Mouse (Mus musculus) MEL (cell line): ENCODE data around the gene Nsl1. TPM values are rescaled to one million over a fixed set of nuclear protein-coding genes. Genes with fewer than 3 reads are reported as not detected.

Experiments used
- DNase-seq: peaks from one replicate; pipeline ENCODE4 v3.0.0; 2011; ENCODE audit warnings: low read depth, low spot score
- H3K27ac ChIP-seq: 2 replicates; pipeline ENCODE4 v1.5.1; 2012; ENCODE audit warnings: low read depth, mild to moderate bottlenecking, control low read depth, low read length, moderate library complexity; ENCODE audit not compliant: control insufficient read depth
- H3K27me3 ChIP-seq, 2 experiments: fragments of 150-350 bp in 1 of 2; sonication (generic) in 1 of 2; 2 replicates each; pipeline ENCODE4 v1.6.1; 2012; ENCODE audit warnings: low read length in 2 of 2, mild to moderate bottlenecking in 2 of 2, improper control_type of control experiment in 1 of 2, moderate library complexity in 1 of 2; ENCODE audit not compliant: insufficient read depth in 2 of 2, control insufficient read depth in 1 of 2
- H3K36me3 ChIP-seq, 2 experiments: 2 replicates each; pipeline ENCODE4 v1.6.1; 2012 to 2014; ENCODE audit warnings: low read length in 2 of 2, improper control_type of control experiment in 1 of 2, inconsistent platforms in 1 of 2, mild to moderate bottlenecking in 1 of 2; ENCODE audit not compliant: insufficient read depth in 2 of 2, control insufficient read depth in 1 of 2
- H3K4me1 ChIP-seq, 2 experiments: fragments of 150-350 bp in 1 of 2; sonication (generic) in 1 of 2; 2 replicates each; pipeline ENCODE4 v1.6.1; 2012; ENCODE audit warnings: low read length in 2 of 2, improper control_type of control experiment in 1 of 2, mild to moderate bottlenecking in 1 of 2; ENCODE audit not compliant: insufficient read depth in 2 of 2, control insufficient read depth in 1 of 2
- H3K4me3 ChIP-seq, 2 experiments: fragments of 150-350 bp in 1 of 2; sonication (generic) in 1 of 2; 2 replicates each; pipeline ENCODE4 v1.5.1; 2012; ENCODE audit warnings: low read depth in 2 of 2, low read length in 2 of 2, mild to moderate bottlenecking in 2 of 2, moderate library complexity in 2 of 2, control low read depth in 1 of 2, improper control_type of control experiment in 1 of 2; ENCODE audit not compliant: control insufficient read depth in 1 of 2, insufficient read depth in 1 of 2
- H3K79me2 ChIP-seq: 2 replicates; pipeline ENCODE4 v1.6.1; 2012; ENCODE audit warnings: mild to moderate bottlenecking, low read length, moderate library complexity; ENCODE audit not compliant: control insufficient read depth, poor library complexity, insufficient read depth
- H3K9ac ChIP-seq: 2 replicates; pipeline ENCODE4 v1.6.1; 2012; ENCODE audit warnings: low read depth, mild to moderate bottlenecking, control low read depth, low read length, moderate library complexity; ENCODE audit not compliant: control insufficient read depth, poor library complexity, severe bottlenecking
- H3K9me3 ChIP-seq: fragments of 150-350 bp; sonication (generic); replicated peaks from 2 replicates; pipeline ENCODE4 v1.6.1; 2012; ENCODE audit warnings: mild to moderate bottlenecking, low read length, improper control_type of control experiment, moderate library complexity; ENCODE audit not compliant: insufficient read depth
- BHLHE40 ChIP-seq: IDR thresholded peaks from 2 replicates; pipeline ENCODE4 v1.6.1; 2012; ENCODE audit warnings: low read depth, mild to moderate bottlenecking, inconsistent platforms, low read length, improper control_type of control experiment, borderline replicate concordance
- CHD1 ChIP-seq: IDR thresholded peaks from 2 replicates; pipeline ENCODE4 v1.6.1; 2012; ENCODE audit warnings: low read depth, mild to moderate bottlenecking, inconsistent platforms, low read length, improper control_type of control experiment
- CHD2 ChIP-seq: IDR thresholded peaks from 2 replicates; pipeline ENCODE4 v1.6.1; 2011; ENCODE audit warnings: low read length, improper control_type of control experiment
- CTCF ChIP-seq, 3 experiments: IDR thresholded peaks in 2 of 3; conservative IDR thresholded peaks in 1 of 3; 2 replicates each; pipeline ENCODE4 v1.5.1; 2011 to 2012; ENCODE audit warnings: low read length in 3 of 3, low read depth in 2 of 3, mild to moderate bottlenecking in 2 of 3, improper control_type of control experiment in 1 of 3, inconsistent platforms in 1 of 3, mixed read lengths in 1 of 3, moderate library complexity in 1 of 3; ENCODE audit not compliant: control insufficient read depth in 1 of 3, insufficient read depth in 1 of 3, poor library complexity in 1 of 3, severe bottlenecking in 1 of 3
- E2F4 ChIP-seq: IDR thresholded peaks from 2 replicates; pipeline ENCODE4 v1.6.1; 2011; ENCODE audit warnings: low read depth, low read length, improper control_type of control experiment, borderline replicate concordance
- ELF1 ChIP-seq: IDR thresholded peaks from 2 replicates; pipeline ENCODE4 v1.6.1; 2014; ENCODE audit warnings: low read depth, mild to moderate bottlenecking, inconsistent platforms, low read length, improper control_type of control experiment, moderate library complexity
- EP300 ChIP-seq, 2 experiments: IDR thresholded peaks; 2 replicates each; pipeline ENCODE4 v1.6.1; 2011; ENCODE audit warnings: improper control_type of control experiment in 2 of 2, low read length in 2 of 2, low read depth in 1 of 2, mild to moderate bottlenecking in 1 of 2
- ETS1 ChIP-seq: IDR thresholded peaks from 2 replicates; pipeline ENCODE4 v1.6.1; 2012; ENCODE audit warnings: low read depth, mild to moderate bottlenecking, inconsistent platforms, low read length, improper control_type of control experiment, moderate library complexity
- GABPA ChIP-seq: IDR thresholded peaks from 2 replicates; pipeline ENCODE4 v1.6.1; 2012; ENCODE audit warnings: low read depth, mild to moderate bottlenecking, inconsistent platforms, low read length, improper control_type of control experiment, moderate library complexity
- GATA1 ChIP-seq: IDR thresholded peaks from 2 replicates; pipeline ENCODE4 v1.6.1; 2011; ENCODE audit warnings: low read depth, low read length, improper control_type of control experiment
- HCFC1 ChIP-seq: IDR thresholded peaks from 2 replicates; pipeline ENCODE4 v1.6.1; 2012; ENCODE audit warnings: low read depth, mild to moderate bottlenecking, inconsistent platforms, low read length, improper control_type of control experiment, moderate library complexity
- JUND ChIP-seq: IDR thresholded peaks from 2 replicates; pipeline ENCODE4 v1.6.1; 2011; ENCODE audit warnings: low read depth, mild to moderate bottlenecking, improper control_type of control experiment, low read length
- KAT2A ChIP-seq: conservative IDR thresholded peaks from 2 replicates; pipeline ENCODE4 v1.6.1; 2012; ENCODE audit warnings: low read depth, low read length, improper control_type of control experiment, inconsistent platforms
- MAFK ChIP-seq: IDR thresholded peaks from 2 replicates; pipeline ENCODE4 v1.6.1; 2011; ENCODE audit warnings: low read depth, mild to moderate bottlenecking, low read length, improper control_type of control experiment, borderline replicate concordance
- MAX ChIP-seq: IDR thresholded peaks from 2 replicates; pipeline ENCODE4 v1.6.1; 2011; ENCODE audit warnings: low read length, improper control_type of control experiment
- MAZ ChIP-seq: IDR thresholded peaks from 2 replicates; pipeline ENCODE4 v1.6.1; 2012; ENCODE audit warnings: low read depth, mild to moderate bottlenecking, inconsistent platforms, low read length, improper control_type of control experiment
- MEF2A ChIP-seq: IDR thresholded peaks from 2 replicates; pipeline ENCODE4 v1.6.1; 2014; ENCODE audit warnings: low read depth, mild to moderate bottlenecking, inconsistent platforms, low read length, improper control_type of control experiment; ENCODE audit not compliant: poor library complexity, insufficient replicate concordance, severe bottlenecking; ENCODE audit errors: extremely low read depth
- MXI1 ChIP-seq: IDR thresholded peaks from 2 replicates; pipeline ENCODE4 v1.6.1; 2011; ENCODE audit warnings: mild to moderate bottlenecking, low read depth, low read length, improper control_type of control experiment
- MYC ChIP-seq: IDR thresholded peaks from 2 replicates; pipeline ENCODE4 v1.6.1; 2011; ENCODE audit warnings: low read depth, mild to moderate bottlenecking, low read length, improper control_type of control experiment, moderate library complexity
- NELFE ChIP-seq: IDR thresholded peaks from 2 replicates; pipeline ENCODE4 v1.6.1; 2011; ENCODE audit warnings: low read depth, low read length, improper control_type of control experiment
- POLR2A ChIP-seq, 2 experiments: IDR thresholded peaks; 2 replicates each; pipeline ENCODE4 v1.6.1; 2011 to 2012; ENCODE audit warnings: low read length in 2 of 2, mild to moderate bottlenecking in 2 of 2, control low read depth in 1 of 2, improper control_type of control experiment in 1 of 2, low read depth in 1 of 2, moderate library complexity in 1 of 2; ENCODE audit not compliant: control insufficient read depth in 1 of 2, insufficient read depth in 1 of 2, poor library complexity in 1 of 2
- POLR2AphosphoS2 ChIP-seq: IDR thresholded peaks from 2 replicates; pipeline ENCODE4 v1.6.1; 2011; ENCODE audit warnings: low read length, improper control_type of control experiment
- POLR2AphosphoS5 ChIP-seq: IDR thresholded peaks from 2 replicates; pipeline ENCODE4 v1.6.1; 2012; ENCODE audit warnings: low read depth, borderline replicate concordance, mild to moderate bottlenecking, inconsistent platforms, low read length, moderate library complexity, mixed read lengths
- RAD21 ChIP-seq: IDR thresholded peaks from 2 replicates; pipeline ENCODE4 v1.6.1; 2011; ENCODE audit warnings: mild to moderate bottlenecking, low read depth, low read length, improper control_type of control experiment
- RCOR1 ChIP-seq: IDR thresholded peaks from 2 replicates; pipeline ENCODE4 v1.6.1; 2012; ENCODE audit warnings: low read depth, mild to moderate bottlenecking, inconsistent platforms, low read length, improper control_type of control experiment
- SIN3A ChIP-seq: IDR thresholded peaks from 2 replicates; pipeline ENCODE4 v1.6.1; 2012; ENCODE audit warnings: low read length, improper control_type of control experiment, inconsistent platforms
- SMC3 ChIP-seq: IDR thresholded peaks from 2 replicates; pipeline ENCODE4 v1.6.1; 2011; ENCODE audit warnings: low read depth, low read length, improper control_type of control experiment
- TAL1 ChIP-seq: IDR thresholded peaks from 2 replicates; pipeline ENCODE4 v1.6.1; 2012; ENCODE audit warnings: mild to moderate bottlenecking, inconsistent platforms, low read length, moderate library complexity, mixed read lengths
- TBP ChIP-seq: IDR thresholded peaks from 2 replicates; pipeline ENCODE4 v1.8.0; 2011; ENCODE audit warnings: low read depth, low read length, improper control_type of control experiment
- TCF12 ChIP-seq: IDR thresholded peaks from 2 replicates; pipeline ENCODE4 v1.6.1; 2014; ENCODE audit warnings: low read depth, mild to moderate bottlenecking, inconsistent platforms, low read length, improper control_type of control experiment, moderate library complexity
- UBTF ChIP-seq: IDR thresholded peaks from 2 replicates; pipeline ENCODE4 v1.6.1; 2012; ENCODE audit warnings: low read depth, mild to moderate bottlenecking, inconsistent platforms, low read length, improper control_type of control experiment, moderate library complexity, borderline replicate concordance; ENCODE audit not compliant: insufficient read depth
- USF2 ChIP-seq, 2 experiments: IDR thresholded peaks; 2 replicates each; pipeline ENCODE4 v1.6.1; 2011 to 2012; ENCODE audit warnings: improper control_type of control experiment in 2 of 2, low read length in 2 of 2, borderline replicate concordance in 1 of 2, inconsistent platforms in 1 of 2, low read depth in 1 of 2, mild to moderate bottlenecking in 1 of 2; ENCODE audit not compliant: insufficient read depth in 1 of 2
- ZC3H11A ChIP-seq: IDR thresholded peaks from 2 replicates; pipeline ENCODE4 v1.6.1; 2012; ENCODE audit warnings: low read depth, mild to moderate bottlenecking, inconsistent platforms, low read length, improper control_type of control experiment
- ZKSCAN1 ChIP-seq: IDR thresholded peaks from 2 replicates; pipeline ENCODE4 v1.6.1; 2012; ENCODE audit warnings: low read depth, mild to moderate bottlenecking, inconsistent platforms, low read length, improper control_type of control experiment, moderate library complexity
- ZMIZ1 ChIP-seq: IDR thresholded peaks from 2 replicates; pipeline ENCODE4 v1.6.1; 2012; ENCODE audit warnings: low read depth, mild to moderate bottlenecking, inconsistent platforms, low read length, improper control_type of control experiment, moderate library complexity
- ZNF384 ChIP-seq: IDR thresholded peaks from 2 replicates; pipeline ENCODE4 v1.6.1; 2012; ENCODE audit warnings: low read depth, mild to moderate bottlenecking, inconsistent platforms, low read length, improper control_type of control experiment
- polyA plus RNA-seq, 2 experiments: library from polyadenylated mRNA; stranded (reverse) in 1 of 2; unstranded in 1 of 2; fragments of >175 nt in 1 of 2; fragments of >200 nt in 1 of 2; gene quantifications; 2 replicates each; pipeline versions ENCODE4 v1.2.1 to v1.2.4; 2012; ENCODE audit warnings: low replicate concordance in 2 of 2, low read depth in 1 of 2; ENCODE audit not compliant: insufficient read length in 2 of 2, insufficient read depth in 1 of 2, missing spikeins in 1 of 2
- total RNA-seq: library from RNA; depleted of rRNA; stranded (reverse); fragments of 300-350 nt; gene quantifications from 2 replicates; pipeline ENCODE4 v1.2.3, GENCODE M21; 2012; rRNA removed

Gene Nsl1
- total RNA-seq: 33.4 and 41.9 TPM in 2 replicates
- polyA plus RNA-seq: 10 to 100 TPM in 1 of 2 experiments, not detected in 1; 24.2 TPM

GRCm38 (mm10) chr1:191062781-191063485 lies at the start of gene Nsl1, which contains the start of gene Tatdn3:
Gene Nsl1 (plus strand): TSS chr1:191063012.
Gene Tatdn3 (minus strand): TSS chr1:191062932.
- Histone ChIP-seq H3K36me3 (peaks cover 2 to 15% of the 10 kb centered on the region in 2 experiments; a peak in 3 of 4 replicates), H3K9ac (peak within 1 kb of the TSS; percentile 90), H3K9me3 (no peaks in the 10 kb centered on the region), H3K4me3 (peak within 1 kb of the TSS; percentile 73 to 88), H3K27me3 (no peaks in the 10 kb centered on the region), H3K27ac (peak within 1 kb of the TSS; percentile 75), H3K4me1 (peaks cover 5 to 16% of the 10 kb centered on the region in 2 experiments; a peak in 3 of 4 replicates), H3K79me2 (peaks cover 20% of the 10 kb centered on the region)
- DNase-seq: peak; percentile 95
- peak; percentile 70 to 93 for TF ChIP-seq POLR2A (IDR thresholded peaks at IDR 0.05; ENCODE audit: control insufficient read depth in 1 of 2, insufficient read depth in 1 of 2, low read depth in 1 of 2, low read length in 2 of 2, poor library complexity in 1 of 2)
- TF ChIP-seq ZKSCAN1: no peak
- no peak for TF ChIP-seq JUND
- no peak; the same call in 1 of the 2 replicates for TF ChIP-seq KAT2A
- no peak for TF ChIP-seq ZMIZ1
- no peak for TF ChIP-seq GABPA
- peak; percentile 81 for TF ChIP-seq SIN3A
- no peak for TF ChIP-seq CTCF (IDR thresholded peaks at IDR 0.05 in 2 of 3, conservative IDR thresholded peaks at IDR 0.05 in 1 of 3; ENCODE audit: control insufficient read depth in 1 of 3, insufficient read depth in 1 of 3, low read depth in 2 of 3, low read length in 3 of 3, poor library complexity in 1 of 3, severe bottlenecking in 1 of 3)
- no peak for TF ChIP-seq ZC3H11A
- TF ChIP-seq HCFC1: peak; percentile 94
- TF ChIP-seq E2F4: peak; percentile 97; the same call in 1 of the 2 replicates
- TF ChIP-seq EP300 (IDR thresholded peaks at IDR 0.05; ENCODE audit: low read depth in 1 of 2, low read length in 2 of 2): no peak
- no peak for TF ChIP-seq POLR2AphosphoS5
- no peak; the same call in 1 of the 2 replicates for TF ChIP-seq ETS1
- no peak for TF ChIP-seq BHLHE40
- TF ChIP-seq NELFE: peak; percentile 71
- TF ChIP-seq MAZ: peak; percentile 64
- no peak for TF ChIP-seq SMC3
- TF ChIP-seq MEF2A: no peak
- no peak for TF ChIP-seq GATA1
- peak; percentile 70; the same call in 1 of the 2 replicates for TF ChIP-seq ELF1
- TF ChIP-seq MXI1: peak; percentile 28
- TF ChIP-seq CHD2: no peak
- TF ChIP-seq MYC: no peak
- peak; percentile 97; the same call in 1 of the 2 replicates for TF ChIP-seq UBTF
- no peak for TF ChIP-seq RCOR1
- peak; percentile 94 for TF ChIP-seq TBP
- TF ChIP-seq TCF12: peak; percentile 95
- no peak for TF ChIP-seq TAL1
- TF ChIP-seq ZNF384: no peak
- TF ChIP-seq RAD21: no peak
- TF ChIP-seq MAFK: no peak
- TF ChIP-seq POLR2AphosphoS2: no peak
- no peak; the same call in none of the 2 replicates for TF ChIP-seq CHD1
- no peak for TF ChIP-seq USF2 (IDR thresholded peaks at IDR 0.05; ENCODE audit: borderline replicate concordance in 1 of 2, insufficient read depth in 1 of 2, low read depth in 1 of 2, low read length in 2 of 2)
- peak; percentile 21 for TF ChIP-seq MAX
